Mouse (Mus musculus): ENCODE results near the gene Rpusd4.

Rpusd4 gene

DNA sequence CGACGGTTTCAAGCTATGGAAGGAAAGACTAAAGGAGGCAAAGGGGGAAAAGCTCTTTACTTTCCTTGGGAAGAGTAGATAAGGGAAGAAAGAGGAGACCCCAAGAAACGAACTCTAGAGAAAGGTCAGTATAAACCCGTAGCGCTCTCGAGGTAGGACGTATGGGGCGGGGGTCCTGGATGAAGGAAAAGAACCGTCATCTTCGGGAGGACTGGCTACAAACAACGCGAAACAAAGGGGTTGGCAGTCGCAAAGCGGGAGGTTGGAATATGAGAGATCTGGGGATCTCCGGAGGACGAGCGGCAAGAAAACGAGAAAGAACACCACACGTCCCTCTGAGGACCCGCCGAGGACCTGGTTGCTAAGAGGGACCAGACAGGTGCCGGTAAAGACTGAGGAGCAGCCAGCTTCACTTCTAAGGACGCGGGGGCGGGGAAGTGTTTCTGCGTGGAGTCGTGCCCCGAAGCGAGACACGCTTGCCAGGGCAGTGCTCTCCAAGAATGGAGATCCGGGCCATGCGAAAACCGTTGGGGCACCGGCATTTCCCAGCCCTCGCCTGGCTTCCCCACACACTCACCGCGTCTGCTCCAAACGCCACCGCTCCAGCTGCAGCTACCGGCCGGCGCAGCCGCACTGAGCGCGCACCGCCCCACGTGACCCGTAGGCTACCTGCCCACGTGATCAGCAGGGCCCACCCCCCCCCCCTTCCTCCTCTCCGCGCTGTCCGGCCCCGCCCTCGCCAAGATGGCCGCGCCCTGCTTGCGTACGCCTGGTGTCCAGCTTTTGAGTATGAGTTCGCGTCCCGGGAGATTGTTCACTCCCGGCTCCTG, at the start of gene Rpusd4, which contains the start of gene Fam118b:
Rpusd4 (plus strand) TSS at position 720 of the 830 bp plus-strand sequence.
Fam118b (minus strand) TSS at position 660 of the 830 bp plus-strand sequence.
- peak; percentile 64 for DNase-seq (ENCODE audit: low spot score)

GRCm38 (mm10) chr9:35217963-35218362, 49.7 kb upstream of the Rpusd4 start:
- no peak for DNase-seq (ENCODE audit: low spot score)

DNA sequence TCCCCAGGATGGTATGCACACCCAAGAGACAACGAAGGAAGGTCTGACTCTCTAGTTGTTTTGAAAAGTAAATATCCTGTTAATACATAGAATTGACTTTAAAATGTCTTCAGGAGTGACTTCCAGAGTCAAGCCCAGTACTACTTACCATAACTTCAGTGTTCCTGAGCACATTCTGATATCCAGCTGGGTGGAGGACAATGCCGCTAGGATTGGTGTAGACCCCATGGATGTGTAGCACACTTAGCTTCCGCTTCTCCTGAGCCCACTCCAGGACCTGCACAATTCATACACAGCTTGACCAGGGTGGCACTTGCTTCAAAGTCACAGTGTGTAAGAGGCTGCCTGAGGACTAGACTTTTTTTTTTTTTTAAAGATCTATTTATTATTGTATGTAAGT, 44.2 kb upstream of the Rpusd4 start:
- no peak for DNase-seq (ENCODE audit: low spot score)

DNA sequence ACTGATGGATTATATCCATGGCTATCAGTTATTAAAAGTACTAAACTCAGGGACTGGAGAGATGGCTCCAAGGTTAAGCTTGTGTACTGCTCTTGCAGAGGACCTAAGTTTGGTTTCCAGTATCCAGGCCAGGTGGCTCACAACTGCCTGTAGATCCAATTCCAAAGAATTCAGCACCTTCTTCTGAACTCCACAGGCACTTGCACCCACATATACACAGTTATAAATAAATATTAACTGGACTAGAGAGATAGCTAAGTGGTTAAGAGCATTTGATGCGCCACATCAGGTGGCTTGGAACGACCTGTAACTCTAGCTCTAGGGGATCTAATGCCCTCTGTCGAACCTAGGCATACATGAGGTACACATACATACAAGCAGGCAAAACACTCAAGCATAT, 39.0 kb upstream of the Rpusd4 start:
- DNase-seq (ENCODE audit: low spot score) = no peak

DNA sequence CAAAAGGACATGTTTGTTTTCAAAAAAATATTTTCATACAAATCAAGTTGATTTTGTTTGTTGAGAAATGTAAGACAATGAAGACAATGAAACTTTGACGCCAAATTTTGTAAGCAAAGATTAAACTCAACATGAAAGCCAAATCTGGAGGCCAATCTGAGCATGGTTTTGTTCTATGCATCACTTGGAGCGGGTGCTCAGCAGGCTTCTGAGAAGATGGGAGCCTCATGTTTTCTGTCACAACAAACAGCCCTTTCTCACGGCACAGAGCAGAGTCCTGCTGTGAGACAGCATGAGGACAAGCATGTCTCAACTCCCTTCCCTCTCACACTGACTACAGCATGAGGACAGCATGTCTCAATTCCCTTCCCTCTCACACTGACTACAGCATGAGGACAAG, 31.7 kb upstream of the Rpusd4 start:
- DNase-seq (ENCODE audit: low spot score) = no peak

- no peak for DNase-seq (ENCODE audit: low spot score)
Measured at GRCm38 (mm10) chr9:35238371-35238770, 29.3 kb upstream of the Rpusd4 start.

GRCm38 (mm10) chr9:35238915-35239571, 28.6 kb upstream of the Rpusd4 start:
- DNase-seq (ENCODE audit: low spot score) = no peak

- no peak for DNase-seq (ENCODE audit: low spot score)
Measured at GRCm38 (mm10) chr9:35239734-35240133, 27.9 kb upstream of the Rpusd4 start.

- DNase-seq (ENCODE audit: low spot score) = no peak
Measured at GRCm38 (mm10) chr9:35247405-35247804, 20.3 kb upstream of the Rpusd4 start.

GRCm38 (mm10) chr9:35249476-35249875, 18.2 kb upstream of the Rpusd4 start:
- no peak for DNase-seq (ENCODE audit: low spot score)

- DNase-seq (ENCODE audit: low spot score) = no peak
Measured at GRCm38 (mm10) chr9:35257365-35257764, 10.3 kb upstream of the Rpusd4 start.

- no peak for DNase-seq (ENCODE audit: low spot score)
Measured at GRCm38 (mm10) chr9:35262418-35262817, 5.2 kb upstream of the Rpusd4 start.

GRCm38 (mm10) chr9:35263431-35263830, 4.2 kb upstream of the Rpusd4 start:
- DNase-seq (ENCODE audit: low spot score) = no peak

DNA sequence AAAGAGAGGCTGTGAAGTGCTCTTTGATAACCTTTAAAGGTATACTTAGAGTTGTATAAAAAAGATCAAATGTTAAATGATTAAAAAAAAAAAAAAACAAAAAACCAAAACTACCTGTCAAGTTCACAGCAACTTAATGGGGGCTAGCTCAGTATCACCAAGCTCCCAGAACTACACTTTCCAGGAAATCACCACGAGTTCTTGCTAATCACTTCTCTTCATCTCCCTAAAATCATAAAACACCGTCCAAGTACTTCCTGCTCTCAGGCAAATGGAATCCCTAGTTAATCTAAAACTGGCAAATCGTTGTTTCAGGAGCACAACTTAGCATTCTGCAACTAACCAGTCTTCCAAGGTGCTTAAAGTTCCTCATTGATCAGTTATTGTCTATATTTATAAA, 3.2 kb upstream of the Rpusd4 start:
- DNase-seq (ENCODE audit: low spot score) = no peak

DNA sequence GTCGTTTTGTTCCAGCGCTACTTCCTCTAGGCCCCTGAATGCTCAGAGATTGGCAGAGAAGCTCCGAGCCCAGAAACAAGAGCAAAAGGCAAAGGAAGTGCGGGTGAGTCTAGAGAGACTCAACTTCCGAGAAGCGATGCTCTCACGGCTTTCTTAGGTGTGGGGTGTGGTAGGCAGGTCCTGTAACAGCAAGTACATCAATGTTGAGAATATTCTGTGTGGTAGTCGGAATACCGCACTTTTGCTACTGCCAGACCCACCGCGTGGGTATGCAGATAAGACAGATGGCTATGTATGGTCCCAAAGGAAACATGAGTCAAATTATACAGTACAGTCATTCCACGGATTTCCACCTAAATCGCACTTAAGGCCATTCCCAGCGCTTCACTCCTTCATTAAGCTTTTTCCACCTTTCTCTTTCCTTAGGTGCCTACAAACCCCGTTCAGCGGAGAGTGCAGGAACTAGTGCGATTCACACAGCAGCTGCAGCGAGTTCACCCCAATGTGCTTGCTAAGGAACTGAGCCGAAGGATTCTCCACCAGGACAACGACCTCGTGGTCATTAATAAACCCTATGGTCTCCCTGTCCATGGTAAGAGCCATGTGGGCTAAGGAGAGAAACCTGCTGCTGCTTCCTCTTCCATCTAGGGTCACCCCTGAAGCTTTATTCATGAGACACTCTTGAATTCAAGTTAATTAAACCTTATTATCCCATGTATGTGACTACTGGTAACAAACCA, 481 bp downstream of the Rpusd4 start:
- no peak for DNase-seq (ENCODE audit: low spot score)

- no peak for DNase-seq (ENCODE audit: low spot score)
Measured at GRCm38 (mm10) chr9:35277855-35278365, 10.2 kb downstream of the Rpusd4 start.

DNA sequence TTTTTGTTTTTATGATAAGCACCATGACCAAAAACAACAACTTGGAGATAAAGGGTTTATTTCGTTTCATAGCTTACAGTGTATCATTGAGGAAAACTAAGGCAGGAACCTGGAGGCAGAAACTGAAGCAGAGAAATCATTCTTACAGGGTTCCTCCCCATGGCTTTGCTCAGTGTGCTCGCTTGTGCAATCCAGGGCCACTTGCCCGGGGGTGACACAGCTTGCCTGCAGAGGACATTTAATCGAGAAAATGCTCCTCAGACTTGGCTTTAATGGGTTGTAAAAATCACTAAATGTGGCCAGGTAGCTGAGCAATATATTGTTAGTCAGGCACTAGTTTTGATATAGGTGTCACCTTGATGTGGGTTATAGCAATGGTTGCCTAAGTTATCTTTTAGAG, 10.8 kb downstream of the Rpusd4 start:
- no peak for DNase-seq (ENCODE audit: low spot score)

DNA sequence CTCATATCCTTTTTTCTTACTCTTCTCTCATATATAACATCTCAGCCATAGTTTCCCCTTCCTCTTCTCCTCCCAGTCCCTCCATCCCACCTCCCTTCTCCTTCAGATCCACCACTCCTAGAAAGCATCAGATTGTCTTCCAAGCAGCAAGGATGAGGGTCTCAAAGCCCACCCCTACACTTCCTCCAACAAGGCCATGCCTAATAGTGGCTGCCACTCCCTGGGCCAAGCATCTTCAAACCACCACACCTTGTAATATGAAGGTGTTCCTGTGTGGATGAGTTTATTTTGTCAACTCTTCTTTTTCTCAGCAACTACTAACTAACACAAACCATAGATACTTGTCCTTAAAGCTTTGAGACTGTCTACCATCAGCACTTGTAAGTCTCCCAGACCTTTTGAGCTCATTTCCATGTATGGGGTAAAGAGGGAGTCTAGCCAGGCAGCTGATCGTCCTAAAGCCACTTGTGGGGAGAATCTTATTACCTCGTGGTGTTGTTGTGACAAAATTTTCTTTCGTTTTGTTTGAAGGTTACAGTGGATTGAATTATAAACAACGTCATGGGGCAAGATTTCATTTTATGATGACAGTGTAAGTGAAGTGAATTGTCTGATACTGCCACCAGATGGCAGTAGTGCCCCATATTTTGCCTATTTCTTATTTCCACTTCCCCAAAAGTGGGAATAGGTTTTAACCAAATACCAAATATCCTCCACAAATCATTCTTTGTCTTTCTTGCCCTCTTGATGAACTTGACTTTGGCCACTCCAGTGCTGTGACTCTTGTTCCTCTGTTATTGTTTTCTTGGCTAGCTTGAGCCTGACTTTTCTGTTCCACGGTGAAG, 14.6 kb downstream of the Rpusd4 start:
- no peak for DNase-seq (ENCODE audit: low spot score)

GRCm38 (mm10) chr9:35282851-35283200, 15.2 kb downstream of the Rpusd4 start:
- no peak for DNase-seq (ENCODE audit: low spot score)

DNA sequence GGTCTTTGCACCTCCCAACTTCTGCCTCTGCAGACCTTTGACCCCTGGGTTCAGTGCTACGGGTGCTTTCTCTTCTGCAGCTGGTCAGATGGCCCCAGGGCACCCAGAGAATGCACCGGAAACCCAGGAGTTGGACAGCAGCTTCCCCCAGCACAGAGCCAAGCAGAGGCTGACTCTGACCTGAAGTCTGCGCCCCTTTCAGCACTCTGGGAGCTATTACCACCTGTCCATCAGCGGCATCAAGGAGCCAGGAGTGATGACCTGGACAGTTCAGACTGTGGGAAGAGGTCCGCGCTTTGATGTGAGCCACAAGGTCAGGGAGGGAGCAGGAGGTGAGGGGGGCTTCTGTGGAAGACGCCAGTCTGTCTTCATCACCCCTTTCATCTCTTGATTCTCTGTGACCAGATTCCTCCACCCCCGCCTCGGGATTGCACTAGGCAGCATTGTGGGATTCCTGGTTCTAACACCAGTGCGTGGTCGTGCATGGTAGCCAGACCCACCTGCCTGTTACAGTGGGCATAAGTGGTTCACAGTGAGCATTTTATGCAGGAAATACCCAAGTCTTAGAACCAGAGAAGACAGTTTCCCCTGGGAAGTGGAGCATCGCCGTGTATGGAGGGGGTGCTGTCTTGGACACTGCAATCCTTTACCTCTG, 15.9 kb downstream of the Rpusd4 start:
- no peak for DNase-seq (ENCODE audit: low spot score)

DNA sequence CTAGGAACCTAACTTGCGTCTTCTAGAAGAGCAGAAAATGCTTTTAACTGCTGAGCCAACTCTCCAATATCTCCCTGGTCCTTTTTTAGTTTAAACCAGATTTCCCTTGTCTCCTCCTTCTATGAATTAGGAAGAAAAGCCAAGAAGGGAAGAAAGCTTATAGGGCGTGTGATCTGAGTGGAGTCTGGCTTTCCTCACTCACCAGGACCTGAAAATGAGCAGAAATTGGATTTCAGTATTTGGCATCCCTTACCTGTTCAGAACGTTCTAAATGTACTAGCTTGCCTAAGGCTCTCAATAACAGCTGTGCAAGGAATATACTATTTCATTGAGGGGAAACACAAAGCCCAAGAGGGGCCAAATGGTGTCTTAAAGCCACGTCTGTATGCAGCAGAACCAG, 16.7 kb downstream of the Rpusd4 start:
- no peak for DNase-seq (ENCODE audit: low spot score)

Data from urinary bladder, postnatal 10 days (tissue).